ENCODE assay signal across 9 mouse cellular contexts in genomic region chr13:90464051-90464450, GRCm38 (mm10).
A peak's percentile ranks its signal among the peaks of the same experiment; 100 is the strongest.
DNase-seq lines count a peak whose midpoint lies in the region; ATAC-seq lines count a peak whose summit lies in the region.
"Had no signal": no experiment of that assay in that cellular context is flagged by ENCODE, and none has a peak within 500 bp of the region (broad histone marks: within the 10 kb centered on the region; RNA-seq: fewer than 3 reads in every experiment).

No protein-coding gene starts in this region.

- H3K4me2 ChIP-seq in heart, embryonic 12.5 days = no peak overlapping the region

- peak; percentile 66; the same call in 1 of the 2 replicates for ATAC-seq in heart, embryonic 12.5 days (ENCODE audit: insufficient number of reproducible peaks, low FRiP score)
- no peak for ATAC-seq in erythroblast, adult 5-6 weeks (replicated peaks; ENCODE audit: low FRiP score, poor library complexity, severe bottlenecking)
- ATAC-seq: midbrain, embryonic 16.5 days had no signal

- 41% methylated on average over 2 of the region's 2 CpGs for WGBS in heart, embryonic 12.5 days

- no peak overlapping the region for H3K27ac ChIP-seq in heart, embryonic 12.5 days (ENCODE audit: poor library complexity, severe bottlenecking)
- H3K27ac ChIP-seq: hindbrain, embryonic 10.5 days had no signal

- H3K9me3 ChIP-seq in heart, embryonic 12.5 days (replicated peaks) = no peaks in the 10 kb centered on the region
- H3K9me3 ChIP-seq: hindbrain, embryonic 10.5 days had no signal

- H3K4me1 ChIP-seq in heart, embryonic 12.5 days (replicated peaks) = peaks cover 9% of the 10 kb centered on the region
- H3K4me1 ChIP-seq: hindbrain, embryonic 10.5 days had no signal

- H3K9ac ChIP-seq in heart, embryonic 12.5 days = no peak overlapping the region

- H3K4me3 ChIP-seq in heart, embryonic 12.5 days = no peak overlapping the region
- H3K4me3 ChIP-seq: hindbrain, embryonic 10.5 days had no signal

- H3K27me3 ChIP-seq in heart, embryonic 12.5 days (replicated peaks) = no peaks in the 10 kb centered on the region

- peak; percentile 62 for DNase-seq in 3T3-L1 (ENCODE audit: low read depth, low spot score)
- DNase-seq in Muller cell, postnatal 12 days (ENCODE audit: inconsistent ontology term) = peak; percentile 43
- DNase-seq in kidney, postnatal 10 days = peak; percentile 73
- DNase-seq in natural killer cell, adult 2 months (ENCODE audit: low spot score in 2 of 2) = no peak
- no peak for DNase-seq in right cerebral cortex, adult 18-20 months

- H3K36me3 ChIP-seq in heart, embryonic 12.5 days = no peaks in the 10 kb centered on the region
- H3K36me3 ChIP-seq: hindbrain, embryonic 10.5 days had no signal

Comparison
In these comparisons a context has a peak if more than half of its experiments do, and no peak if none do; other contexts are left out.
1. DNase-seq: peak in 3T3-L1 (single experiment), Muller cell, postnatal 12 days (single experiment) and kidney, postnatal 10 days (single experiment); none in natural killer cell, adult 2 months (0 of 2) and right cerebral cortex, adult 18-20 months (single experiment).